Mouse (Mus musculus): ENCODE results near the gene Tmem165.
A peak's percentile ranks its signal among the peaks of the same experiment; 100 is the strongest.

Tmem165 gene

DNA sequence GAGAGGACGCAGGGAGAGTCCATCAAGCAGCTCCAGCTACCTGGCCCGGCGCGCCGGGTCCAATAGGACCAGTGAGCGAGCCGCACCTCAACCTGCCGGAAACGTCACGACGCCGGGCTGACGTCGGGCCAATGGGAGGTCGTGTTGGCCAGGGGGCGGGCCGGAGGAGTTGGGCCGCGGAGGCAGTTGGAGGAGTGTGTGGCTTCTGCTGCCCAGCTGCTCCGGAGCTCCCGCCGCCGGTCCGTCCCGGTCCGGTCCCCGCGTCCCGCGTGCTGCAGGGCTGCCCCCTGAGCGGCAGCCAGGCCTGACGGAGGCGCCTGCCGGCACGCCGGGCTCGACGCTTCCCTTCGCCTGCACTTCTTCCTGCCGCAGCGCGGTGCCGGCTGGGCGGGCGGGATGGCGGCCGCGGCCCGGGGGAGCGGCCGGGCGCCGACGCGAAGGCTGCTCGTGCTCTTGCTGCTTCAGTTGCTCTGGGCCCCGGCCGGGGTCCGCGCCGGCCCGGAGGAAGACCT is at the start of gene Tmem165:
Gene Tmem165, plus strand, starts transcription at position 131 of the 512 bp plus-strand sequence.
- peak; percentile 86 to 93 for DNase-seq

GRCm38 (mm10) chr5:76135644-76136043 is 48.0 kb upstream of the Tmem165 start:
- DNase-seq: no peak

DNA sequence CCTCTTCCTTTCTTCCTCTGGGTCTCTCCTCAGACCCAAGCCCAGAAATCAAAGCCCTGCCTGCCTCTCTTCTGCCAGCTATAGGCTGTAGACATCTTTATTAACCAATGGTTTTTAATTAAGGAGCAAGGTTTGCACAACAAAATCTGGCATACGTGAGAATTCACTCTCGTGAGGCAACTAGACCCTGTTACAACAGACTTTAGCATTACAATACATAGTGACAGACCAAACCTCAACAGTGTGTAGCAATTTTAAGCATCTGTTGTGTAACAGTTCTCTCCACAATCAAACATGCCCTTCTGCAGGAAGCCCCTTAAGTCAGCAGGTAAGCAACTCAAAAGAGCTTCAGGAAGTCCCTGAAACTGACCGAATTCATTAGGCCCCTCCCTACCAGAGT is 47.4 kb upstream of the Tmem165 start:
- no peak for DNase-seq

GRCm38 (mm10) chr5:76137586-76137985 is 46.1 kb upstream of the Tmem165 start:
- no peak for DNase-seq

DNA sequence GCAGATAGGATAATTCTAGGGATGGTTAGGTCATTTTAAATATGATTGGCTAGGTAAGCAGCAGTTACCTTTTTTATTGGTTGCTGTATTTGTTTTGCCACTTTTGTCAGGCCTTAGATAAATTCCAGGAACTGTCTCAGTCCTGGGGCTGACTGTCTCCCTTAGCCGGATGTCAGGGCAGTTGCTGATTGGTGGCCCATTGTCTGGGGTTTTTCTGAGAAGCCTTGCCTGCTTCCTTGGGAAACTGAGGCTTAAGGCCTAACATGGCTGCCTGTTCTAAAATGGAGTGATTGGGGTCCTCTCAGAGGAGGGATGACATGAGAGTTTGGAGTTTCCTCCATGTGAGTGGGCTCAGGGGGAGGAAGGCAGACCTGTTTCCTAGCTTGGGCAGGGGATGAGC is 45.6 kb upstream of the Tmem165 start:
- no peak for DNase-seq

DNA sequence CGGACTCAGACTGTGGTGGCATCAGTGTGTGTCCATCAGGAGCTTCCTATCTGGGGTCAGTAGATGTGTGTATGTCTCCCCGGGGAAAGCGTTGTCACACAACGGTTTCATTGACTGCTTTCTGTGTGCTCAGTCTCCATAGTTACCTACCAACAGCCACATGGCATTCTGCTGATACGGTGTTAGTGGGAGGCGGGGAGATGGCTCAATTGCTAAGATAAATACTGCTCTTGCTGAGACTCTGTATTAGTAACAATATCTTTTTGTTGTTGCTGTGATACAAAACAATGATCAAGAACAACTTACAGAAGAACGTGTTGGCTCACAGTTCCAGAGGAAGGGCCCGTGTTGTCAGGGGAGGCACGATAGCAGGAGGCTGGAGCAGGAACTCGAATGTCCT is 45.2 kb upstream of the Tmem165 start:
- DNase-seq: no peak

- DNase-seq: no peak
Observed at GRCm38 (mm10) chr5:76139171-76139671, 44.5 kb upstream of the Tmem165 start.

DNA sequence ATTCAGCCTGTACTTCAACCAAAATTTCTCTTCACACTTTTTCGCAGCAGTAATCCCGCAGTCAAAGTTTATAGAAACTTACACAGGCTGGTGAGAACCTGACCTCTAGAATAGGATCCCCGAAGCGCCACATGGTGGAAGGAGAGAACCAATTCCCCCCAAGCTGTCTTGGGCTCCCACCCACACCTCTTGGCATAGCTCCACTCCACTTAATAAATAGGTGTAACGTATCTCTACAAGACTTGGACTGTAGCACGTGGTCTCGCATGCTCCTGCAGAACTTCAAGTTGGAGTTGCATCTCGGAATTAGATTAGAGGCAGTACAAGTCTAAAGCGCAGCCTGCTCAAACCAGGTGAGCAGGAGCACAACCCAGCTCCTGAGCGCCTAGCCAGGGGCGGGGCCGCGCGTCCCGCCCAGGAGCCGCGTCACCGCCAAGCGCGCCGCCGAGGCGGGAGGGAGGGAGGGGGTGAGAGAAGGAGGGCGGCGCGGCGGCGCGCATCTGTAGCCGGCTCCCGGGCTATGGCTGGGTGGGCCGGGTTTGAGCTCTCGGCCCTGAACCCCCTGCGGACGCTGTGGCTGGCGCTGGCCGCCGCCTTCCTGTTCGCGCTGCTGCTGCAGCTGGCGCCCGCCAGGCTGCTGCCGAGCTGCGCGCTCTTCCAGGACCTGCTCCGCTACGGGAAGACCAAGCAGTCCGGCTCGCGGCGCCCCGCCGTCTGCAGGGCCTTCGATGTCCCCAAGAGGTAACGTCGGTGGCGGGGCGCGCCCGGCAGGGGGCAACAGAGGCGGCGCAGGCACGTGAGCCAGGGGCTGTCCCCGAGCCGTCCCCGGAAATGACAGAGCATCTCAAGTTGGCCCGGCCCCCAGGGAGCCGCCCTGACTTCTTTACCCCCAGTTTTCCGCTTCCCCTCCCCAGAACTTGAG is 43.6 kb upstream of the Tmem165 start, which contains the start of gene Srd5a3:
Gene Srd5a3, plus strand, starts transcription at position 464 of the 922 bp plus-strand sequence.
- DNase-seq: peak; percentile 97 to 98

DNA sequence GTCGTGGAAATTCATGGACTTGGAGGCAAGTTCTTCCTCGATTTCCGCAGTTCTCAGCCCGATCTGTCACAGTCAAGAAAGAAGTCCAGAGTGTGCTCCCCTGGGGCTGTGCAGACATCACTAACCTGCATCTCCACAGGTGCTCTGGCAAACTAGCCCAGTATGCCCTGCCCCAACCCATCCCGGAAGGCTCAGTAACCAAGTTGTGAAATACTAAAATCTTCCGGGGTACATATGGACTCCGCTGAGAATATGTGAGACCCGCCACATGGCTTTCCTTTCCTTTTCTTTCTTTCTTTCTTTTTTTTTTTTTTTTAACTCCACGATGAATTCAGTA is 43.0 kb upstream of the Tmem165 start:
- DNase-seq: no peak

DNA sequence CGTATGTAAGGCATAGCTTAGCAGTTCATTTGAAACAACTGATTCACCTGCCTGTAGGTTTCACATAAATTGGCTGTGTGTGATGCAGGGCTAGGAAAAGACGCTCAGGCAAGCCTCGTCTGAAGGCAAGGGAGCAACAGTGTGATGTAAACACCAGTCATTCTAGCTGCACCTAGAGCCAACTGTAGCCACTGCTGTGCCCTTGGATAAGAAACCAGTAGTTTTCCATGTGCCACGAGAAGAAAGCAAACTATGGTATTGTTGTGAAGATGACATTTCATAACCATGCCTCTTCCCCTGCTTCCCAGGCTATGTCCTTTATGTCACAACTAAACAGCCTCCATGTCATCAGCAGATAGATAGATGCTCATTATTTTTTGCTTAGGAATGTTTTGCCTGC is 40.3 kb upstream of the Tmem165 start:
- DNase-seq: no peak

DNA sequence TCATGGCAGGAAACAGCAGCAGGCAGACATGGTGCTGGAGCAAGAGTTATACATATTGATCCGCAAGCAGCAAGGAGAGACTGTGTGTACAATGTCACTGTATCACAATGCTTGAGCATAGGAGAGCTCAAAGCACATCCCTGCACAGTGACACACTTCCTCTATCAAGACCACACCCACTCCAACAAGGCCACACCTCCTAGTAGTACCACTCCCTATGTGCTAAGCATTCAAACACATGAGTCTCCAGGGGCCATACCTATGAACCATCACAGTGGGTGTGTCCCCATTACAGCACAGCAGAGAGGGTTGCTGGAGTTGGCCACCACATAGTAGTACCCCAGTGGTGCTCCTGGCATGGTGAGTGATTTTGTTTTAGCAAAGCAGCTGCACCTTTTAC is 37.3 kb upstream of the Tmem165 start:
- DNase-seq: no peak

GRCm38 (mm10) chr5:76149436-76149835 is 34.2 kb upstream of the Tmem165 start:
- DNase-seq: no peak

GRCm38 (mm10) chr5:76152956-76153355 is 30.7 kb upstream of the Tmem165 start:
- no peak for DNase-seq

GRCm38 (mm10) chr5:76153430-76153829 is 30.2 kb upstream of the Tmem165 start:
- no peak for DNase-seq

GRCm38 (mm10) chr5:76154434-76155165 is 29.1 kb upstream of the Tmem165 start:
- DNase-seq: no peak

DNA sequence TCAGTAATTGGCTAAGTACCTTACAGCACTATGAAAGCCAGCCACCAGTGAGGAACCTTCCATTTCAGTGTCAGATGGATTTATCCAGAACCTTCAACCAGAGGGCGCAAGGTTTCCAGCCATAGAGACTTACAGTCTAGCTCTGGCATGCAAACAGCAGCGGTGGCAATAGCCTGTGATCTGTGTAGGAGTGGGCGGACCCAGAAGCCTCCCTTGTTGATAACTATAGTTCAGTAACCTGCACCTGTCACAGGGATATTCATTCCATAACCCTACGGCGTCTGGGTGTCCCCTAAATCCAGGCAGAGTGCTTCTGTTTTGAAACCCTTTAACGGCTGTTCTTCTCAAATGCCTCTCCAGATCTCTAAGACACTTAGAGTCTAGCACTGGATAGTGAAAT is 24.1 kb upstream of the Tmem165 start:
- DNase-seq: no peak

- no peak for DNase-seq
Observed at GRCm38 (mm10) chr5:76160086-76160485, 23.6 kb upstream of the Tmem165 start.

DNA sequence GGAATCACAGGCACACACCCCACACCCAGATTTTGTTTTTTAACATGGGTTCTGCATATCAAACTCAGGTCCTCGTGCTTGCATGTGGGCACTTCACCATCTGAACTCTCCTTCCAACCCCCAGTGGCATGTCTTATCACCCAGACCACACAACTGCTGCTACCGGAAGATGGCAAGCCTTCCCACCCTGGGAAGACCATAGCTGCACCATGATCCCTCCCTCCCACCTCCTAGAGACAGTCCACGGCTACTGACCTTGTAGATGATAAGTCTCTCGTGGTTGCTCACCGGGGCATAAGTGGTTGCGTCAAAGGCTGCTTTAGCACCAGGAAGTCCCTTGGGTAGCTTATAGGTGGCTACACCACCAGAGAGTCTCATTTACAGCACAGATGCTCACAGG is 22.2 kb upstream of the Tmem165 start:
- DNase-seq: no peak

GRCm38 (mm10) chr5:76162926-76163325 is 20.8 kb upstream of the Tmem165 start:
- DNase-seq: no peak

- DNase-seq: no peak
Observed at GRCm38 (mm10) chr5:76163828-76164390, 19.8 kb upstream of the Tmem165 start.

DNA sequence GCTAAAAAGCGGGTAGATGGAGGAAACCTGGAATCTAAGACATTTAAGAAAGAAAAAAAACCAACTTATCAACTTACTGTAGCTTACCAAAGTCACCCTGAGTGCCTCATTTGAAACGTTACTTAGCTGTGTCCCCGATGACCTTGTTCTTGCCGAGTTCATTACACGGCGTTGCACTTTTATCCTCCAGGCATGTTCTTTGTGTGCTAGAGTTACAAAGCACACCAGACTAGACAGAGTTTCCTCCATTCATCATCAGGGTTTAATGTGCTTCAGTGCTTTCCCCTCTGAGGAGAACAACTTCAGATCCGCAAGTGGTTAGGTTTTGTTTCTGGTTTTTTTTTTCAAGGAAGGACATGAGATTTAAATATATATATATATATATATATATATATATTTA is 18.9 kb upstream of the Tmem165 start:
- no peak for DNase-seq

GRCm38 (mm10) chr5:76170522-76170921 is 13.2 kb upstream of the Tmem165 start:
- no peak for DNase-seq

GRCm38 (mm10) chr5:76171039-76171438 is 12.6 kb upstream of the Tmem165 start:
- no peak for DNase-seq
